Mouse (Mus musculus) gastrocnemius, postnatal 36 days (tissue): ENCODE data around the gene Aimp2. TPM values are rescaled to one million over a fixed set of nuclear protein-coding genes. Genes with fewer than 3 reads are reported as not detected.
A peak's percentile ranks its signal among the peaks of the same experiment; 100 is the strongest.

Experiments used
- DNase-seq, 2 experiments: peaks; one replicate each; pipeline ENCODE4 v3.0.0; 2022
- intact Hi-C: fragments of 180-260 bp; cut with DNase I; formaldehyde crosslinking; loops from one replicate; pipeline ENCODE4 v1.15.1; 2025
- long read RNA-seq, 2 experiments: library from polyadenylated mRNA; stranded (forward); transcript quantifications; one replicate each; pipeline ENCODE4 v2.0.0; 2021
- total RNA-seq, 2 experiments: library from RNA; stranded (reverse); gene quantifications; 2 replicates each; pipeline ENCODE4 v1.2.3; 2021

Gene Aimp2
- total RNA-seq, result 100 to 1,000 TPM; 125 to 170 TPM
- long read RNA-seq, experiment 1, transcript Aimp2-201 (4 exons, 1,185 nt), result minor isoform, 90 of 237 reads
- long read RNA-seq, experiment 1, transcript Aimp2-202 (4 exons, 1,073 nt), result major isoform, 124 of 237 reads
- long read RNA-seq, experiment 1, partial matches to known transcripts, result 15 of 237 reads
- long read RNA-seq, experiment 1, other reads (novel, unspliced or antisense), result 8 of 237 reads
- long read RNA-seq, experiment 2, transcript Aimp2-201 (4 exons, 1,185 nt), result minor isoform, 78 of 211 reads
- long read RNA-seq, experiment 2, transcript Aimp2-202 (4 exons, 1,073 nt), result major isoform, 113 of 211 reads
- long read RNA-seq, experiment 2, partial matches to known transcripts, result 16 of 211 reads
- long read RNA-seq, experiment 2, other reads (novel, unspliced or antisense), result 4 of 211 reads

- DNase-seq, result peak; percentile 91 to 94
- intact Hi-C loops, result no loop called here
Observed at GRCm38 (mm10) chr5:143909417-143910400, at the start of gene Aimp2, which contains the start of gene Pms2. TSS of gene Aimp2 (minus strand) at chr5:143909847. TSS of gene Pms2 (plus strand) at chr5:143909964.

- intact Hi-C loops, result no loop called here
Observed at GRCm38 (mm10) chr5:143957101-143957500, 47.5 kb upstream of the Aimp2 start.

GRCm38 (mm10) chr5:143950016-143950415, 40.4 kb upstream of the Aimp2 start:
- no peak for DNase-seq
- intact Hi-C loops, result no loop called here

More at GRCm38 (mm10) chr5:143957101-143957500, 47.5 kb upstream of the Aimp2 start:
- no peak for DNase-seq

- intact Hi-C loops, result no loop called here
- DNase-seq, result no peak
Observed at GRCm38 (mm10) chr5:143948361-143948760, 38.7 kb upstream of the Aimp2 start.

- no peak for DNase-seq
- intact Hi-C loops, result no loop called here
Observed at GRCm38 (mm10) chr5:143943231-143944125, 33.8 kb upstream of the Aimp2 start.

GRCm38 (mm10) chr5:143941588-143941987, 31.9 kb upstream of the Aimp2 start:
- no peak for DNase-seq
- intact Hi-C loops, result no loop called here

GRCm38 (mm10) chr5:143936156-143936555, 26.5 kb upstream of the Aimp2 start:
- no peak for DNase-seq
- intact Hi-C loops, result no loop called here

GRCm38 (mm10) chr5:143933875-143934274, 24.2 kb upstream of the Aimp2 start:
- intact Hi-C loops, result no loop called here
- DNase-seq, result no peak

- intact Hi-C loops, result no loop called here
- no peak for DNase-seq
Observed at GRCm38 (mm10) chr5:143933414-143933813, 23.8 kb upstream of the Aimp2 start.

- DNase-seq, result no peak
- intact Hi-C loops, result no loop called here
Observed at GRCm38 (mm10) chr5:143932831-143933230, 23.2 kb upstream of the Aimp2 start, which contains the start of gene Rsph10b. TSS of gene Rsph10b (plus strand) at chr5:143933035.

- DNase-seq, result no peak
- intact Hi-C loops, result no loop called here
Observed at GRCm38 (mm10) chr5:143931863-143932580, 22.4 kb upstream of the Aimp2 start.

- intact Hi-C loops, result no loop called here
- no peak for DNase-seq
Observed at GRCm38 (mm10) chr5:143930656-143931055, 21.0 kb upstream of the Aimp2 start.

- no peak for DNase-seq
- intact Hi-C loops, result no loop called here
Observed at GRCm38 (mm10) chr5:143929291-143929690, 19.6 kb upstream of the Aimp2 start.

GRCm38 (mm10) chr5:143927875-143928274, 18.2 kb upstream of the Aimp2 start, which contains the start of gene Gm42421:
TSS of gene Gm42421 (plus strand) at chr5:143928175.
- no peak for DNase-seq
- intact Hi-C loops, result no loop called here

- DNase-seq, result no peak
Observed at GRCm38 (mm10) chr5:143924781-143925452, 15.3 kb upstream of the Aimp2 start.

GRCm38 (mm10) chr5:143918120-143918519, 8.5 kb upstream of the Aimp2 start:
- intact Hi-C loops, result no loop called here
- DNase-seq, result no peak

More at GRCm38 (mm10) chr5:143924781-143925452, 15.3 kb upstream of the Aimp2 start:
- intact Hi-C loops, result no loop called here

GRCm38 (mm10) chr5:143917418-143917817, 7.8 kb upstream of the Aimp2 start:
- intact Hi-C loops, result loop anchor here (2.0 kb wide), 2 partner anchors 25 to 185 kb away; partner anchors contain the start of gene Usp42
- peak in 1 of 2 experiments; percentile 47 for DNase-seq

GRCm38 (mm10) chr5:143916221-143916620, 6.6 kb upstream of the Aimp2 start:
- intact Hi-C loops, result loop anchor here (2.0 kb wide), 2 partner anchors 23 to 183 kb away; partner anchors contain the start of gene Usp42

More at GRCm38 (mm10) chr5:143916221-143916620, 6.6 kb upstream of the Aimp2 start:
- no peak for DNase-seq
